Mouse (Mus musculus): ENCODE measurements around the gene Pus7l. TPM values are rescaled to one million over a fixed set of nuclear protein-coding genes. Genes with fewer than 3 reads are reported as not detected.

Gene Pus7l
- 3.8 TPM for polyA plus RNA-seq (2014; fragmentation: Illumina TruSeq; extraction: RNeasy Lipid Tissue Mini Kit (QIAGEN cat#74804); ENCODE audit: low replicate concordance)

GRCm38 (mm10) chr15:94543409-94544051 lies at the start of gene Pus7l, which contains the start of gene Irak4:
TSS of gene Pus7l (minus strand) at chr15:94543547.
TSS of gene Irak4 (plus strand) at chr15:94543643.

DNA sequence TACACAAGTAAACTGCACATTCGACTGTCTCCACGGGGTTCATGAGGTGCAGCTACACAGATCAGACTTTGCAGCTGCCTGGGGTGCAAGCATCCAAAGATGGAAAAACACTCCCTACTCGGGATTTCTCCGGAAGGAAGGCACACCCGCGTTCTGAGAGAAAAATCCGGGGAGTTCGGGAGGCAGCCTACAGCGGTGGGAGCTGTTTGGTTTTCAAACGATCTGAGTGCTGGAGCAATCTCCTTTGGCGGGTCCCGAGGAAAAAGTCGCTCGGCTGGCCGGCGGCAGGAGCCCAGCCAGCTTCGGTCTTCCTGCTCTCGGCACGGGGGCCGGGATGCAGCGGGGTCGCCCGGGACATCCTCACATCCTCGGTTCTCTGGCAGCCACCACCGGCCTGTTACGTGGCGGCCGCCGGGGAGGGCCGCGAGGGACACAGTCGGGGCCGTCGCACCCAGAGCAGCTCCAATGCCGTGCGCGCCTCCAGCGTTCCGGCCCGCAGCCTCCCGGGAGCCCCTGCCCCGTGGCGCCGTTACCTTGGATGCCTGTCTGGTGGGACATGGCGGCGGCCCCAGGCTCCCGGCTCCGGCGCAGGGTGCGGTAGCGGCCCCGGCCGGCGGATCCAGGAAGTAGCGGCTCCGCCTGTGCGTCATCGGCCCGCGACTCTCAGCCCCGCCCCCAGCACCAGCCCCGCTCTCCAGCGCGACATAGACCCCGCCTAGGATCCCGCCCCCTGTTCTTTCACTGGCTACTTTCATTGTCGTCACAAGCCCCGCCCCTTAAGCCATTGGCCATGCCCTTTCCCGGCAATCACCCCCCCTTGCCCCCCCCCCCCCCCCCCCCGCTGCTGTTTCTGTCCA lies 46.1 kb upstream of the Pus7l start, which contains the start of gene Twf1:
TSS of gene Twf1 (minus strand) at position 671 of the 857 bp plus-strand sequence.

Other genes with a start within 250 kb of the Pus7l start
- gene Adamts20, start 78.1 kb downstream of the Pus7l start, polyA plus RNA-seq (2014; fragmentation: Illumina TruSeq; extraction: RNeasy Lipid Tissue Mini Kit (QIAGEN cat#74804); ENCODE audit: low replicate concordance), result 0.07 TPM
- 19.9 TPM for gene Irak4, start 96 bp upstream of the Pus7l start, polyA plus RNA-seq (2014; fragmentation: Illumina TruSeq; extraction: RNeasy Lipid Tissue Mini Kit (QIAGEN cat#74804); ENCODE audit: low replicate concordance)
- gene Twf1, start 46.3 kb upstream of the Pus7l start, polyA plus RNA-seq (2014; fragmentation: Illumina TruSeq; extraction: RNeasy Lipid Tissue Mini Kit (QIAGEN cat#74804); ENCODE audit: low replicate concordance), result 269 TPM
- gene Tmem117, start 85.7 kb upstream of the Pus7l start, polyA plus RNA-seq (2014; fragmentation: Illumina TruSeq; extraction: RNeasy Lipid Tissue Mini Kit (QIAGEN cat#74804); ENCODE audit: low replicate concordance), result 38.6 TPM